ENCODE assay signal across 18 mouse cellular contexts in genomic region chr5:35169614-35170293, GRCm38 (mm10).
DNase-seq lines count a peak whose midpoint lies in the region; ATAC-seq and TF ChIP-seq lines count a peak whose summit lies in the region.
"Had no signal": no experiment of that assay in that cellular context is flagged by ENCODE, and none has a peak within 500 bp of the region (broad histone marks: within the 10 kb centered on the region; RNA-seq: fewer than 3 reads in every experiment).

No protein-coding gene starts in this region.

- no peaks in the 10 kb centered on the region for H3K27me3 ChIP-seq in hindbrain, embryonic 13.5 days
- no peaks in the 10 kb centered on the region for H3K27me3 ChIP-seq in hindbrain, embryonic 10.5 days (ENCODE audit: insufficient read depth, poor library complexity, severe bottlenecking)
- no peaks in the 10 kb centered on the region for H3K27me3 ChIP-seq in limb, embryonic 12.5 days
- no peaks in the 10 kb centered on the region for H3K27me3 ChIP-seq in limb, embryonic 10.5 days (ENCODE audit: low read depth, poor library complexity, severe bottlenecking)
- H3K27me3 ChIP-seq in limb, embryonic 15.5 days, result no peaks in the 10 kb centered on the region
- H3K27me3 ChIP-seq: embryonic facial prominence, embryonic 15.5 days had no signal

- no peaks in the 10 kb centered on the region for H3K36me3 ChIP-seq in hindbrain, embryonic 13.5 days
- no peaks in the 10 kb centered on the region for H3K36me3 ChIP-seq in hindbrain, embryonic 10.5 days
- no peaks in the 10 kb centered on the region for H3K36me3 ChIP-seq in limb, embryonic 12.5 days
- H3K36me3 ChIP-seq in limb, embryonic 10.5 days, result no peaks in the 10 kb centered on the region
- H3K36me3 ChIP-seq in limb, embryonic 15.5 days, result no peaks in the 10 kb centered on the region
- H3K36me3 ChIP-seq: embryonic facial prominence, embryonic 15.5 days; liver, embryonic 15.5 days had no signal

- TF ChIP-seq POLR2A in brain, embryonic 14.5 days (IDR thresholded peaks at IDR 0.05; ENCODE audit: borderline replicate concordance, extremely low read depth, insufficient read depth, insufficient read length, poor library complexity, severe bottlenecking), result no peak

- TF ChIP-seq CTCF in brain, embryonic 14.5 days (IDR thresholded peaks at IDR 0.05; ENCODE audit: borderline replicate concordance, extremely low read depth, insufficient read depth, insufficient read length), result no peak

- H3K4me1 ChIP-seq in hindbrain, embryonic 13.5 days (replicated peaks), result peaks cover 7% of the 10 kb centered on the region; the same call in 1 of the 2 replicates
- 0 out of 2 replicates have a peak, but pooled peaks cover 2% of the 10 kb centered on the region for H3K4me1 ChIP-seq in hindbrain, embryonic 10.5 days (replicated peaks)
- H3K4me1 ChIP-seq in limb, embryonic 12.5 days (replicated peaks), result peaks cover 11% of the 10 kb centered on the region; the same call in 1 of the 2 replicates
- H3K4me1 ChIP-seq in limb, embryonic 10.5 days, result no peaks in the 10 kb centered on the region
- peaks cover 3% of the 10 kb centered on the region; the same call in 1 of the 2 replicates for H3K4me1 ChIP-seq in limb, embryonic 15.5 days
- H3K4me1 ChIP-seq: embryonic facial prominence, embryonic 15.5 days had no signal

- no peak for ATAC-seq in hindbrain, embryonic 13.5 days (ENCODE audit: low FRiP score)
- ATAC-seq in limb, embryonic 12.5 days (ENCODE audit: insufficient number of reproducible peaks, insufficient read depth, low FRiP score, low TSS enrichment, low read depth), result no peak
- ATAC-seq in limb, embryonic 15.5 days (ENCODE audit: insufficient number of reproducible peaks, low FRiP score, low TSS enrichment, low read depth), result no peak

- DNase-seq in hindbrain, embryonic 10.5 days (ENCODE audit: low spot score), result no peak
- no peak for DNase-seq in limb, embryonic 10.5 days (ENCODE audit: low spot score)
- peak; percentile 51 for DNase-seq in brain, embryonic 14.5 days (ENCODE audit: low read depth)
- no peak for DNase-seq in urinary bladder, adult 18-20 months (ENCODE audit: low spot score in 2 of 2)
- DNase-seq: adrenal gland, postnatal 10 days; cerebellum, adult 11-12 months; cerebellum, postnatal 25 days; gastrocnemius, postnatal 36 days; kidney, adult 11 months; kidney, postnatal 10 days; thymus, postnatal 14 days had no signal

- H3K9me3 ChIP-seq in hindbrain, embryonic 13.5 days, result no peaks in the 10 kb centered on the region
- no peaks in the 10 kb centered on the region for H3K9me3 ChIP-seq in hindbrain, embryonic 10.5 days
- H3K9me3 ChIP-seq in limb, embryonic 12.5 days, result no peaks in the 10 kb centered on the region
- H3K9me3 ChIP-seq in limb, embryonic 10.5 days (replicated peaks), result no peaks in the 10 kb centered on the region
- no peaks in the 10 kb centered on the region for H3K9me3 ChIP-seq in limb, embryonic 15.5 days
- H3K9me3 ChIP-seq: liver, embryonic 15.5 days had no signal

- no peak overlapping the region for H3K9ac ChIP-seq in hindbrain, embryonic 13.5 days
- H3K9ac ChIP-seq in limb, embryonic 12.5 days (replicated peaks), result no peak overlapping the region
- no peak overlapping the region for H3K9ac ChIP-seq in limb, embryonic 15.5 days
- H3K9ac ChIP-seq: embryonic facial prominence, embryonic 15.5 days; liver, embryonic 15.5 days had no signal

- WGBS in hindbrain, embryonic 13.5 days, result 76% methylated on average over 7 of the region's 7 CpGs
- 83% methylated on average over 7 of the region's 7 CpGs for WGBS in hindbrain, embryonic 10.5 days
- 69% methylated on average over 7 of the region's 7 CpGs for WGBS in limb, embryonic 12.5 days
- 91% methylated on average over 7 of the region's 7 CpGs for WGBS in limb, embryonic 10.5 days
- 50% methylated on average over 7 of the region's 7 CpGs for WGBS in limb, embryonic 15.5 days

- H3K4me3 ChIP-seq in hindbrain, embryonic 13.5 days, result no peak overlapping the region
- H3K4me3 ChIP-seq in hindbrain, embryonic 10.5 days, result no peak overlapping the region
- H3K4me3 ChIP-seq in limb, embryonic 12.5 days (replicated peaks), result no peak overlapping the region
- no peak overlapping the region for H3K4me3 ChIP-seq in limb, embryonic 10.5 days
- H3K4me3 ChIP-seq in limb, embryonic 15.5 days, result no peak overlapping the region
- H3K4me3 ChIP-seq: embryonic facial prominence, embryonic 15.5 days; liver, embryonic 15.5 days; myocyte had no signal

- peak overlapping the region; percentile 52; the same call in 1 of the 2 replicates for H3K27ac ChIP-seq in hindbrain, embryonic 13.5 days
- no peak overlapping the region for H3K27ac ChIP-seq in hindbrain, embryonic 10.5 days
- H3K27ac ChIP-seq in limb, embryonic 12.5 days, result 0 out of 2 replicates have a peak overlapping the region, but pooled peaks have one; percentile 36
- no peak overlapping the region for H3K27ac ChIP-seq in limb, embryonic 10.5 days
- H3K27ac ChIP-seq in limb, embryonic 15.5 days, result 0 out of 2 replicates have a peak overlapping the region, but pooled peaks have one; percentile 38
- H3K27ac ChIP-seq: embryonic facial prominence, embryonic 15.5 days; liver, embryonic 15.5 days had no signal

- no peak overlapping the region for H3K4me2 ChIP-seq in hindbrain, embryonic 13.5 days
- no peak overlapping the region for H3K4me2 ChIP-seq in limb, embryonic 12.5 days
- no peak overlapping the region for H3K4me2 ChIP-seq in limb, embryonic 15.5 days
- H3K4me2 ChIP-seq: embryonic facial prominence, embryonic 15.5 days; liver, embryonic 15.5 days; midbrain, embryonic 11.5 days had no signal

Comparison
In these comparisons a context has a peak if more than half of its experiments do, and no peak if none do; other contexts are left out.
1. H3K27ac ChIP-seq: peak in hindbrain, embryonic 13.5 days (single experiment), limb, embryonic 12.5 days (single experiment) and limb, embryonic 15.5 days (single experiment); none in hindbrain, embryonic 10.5 days (single experiment) and limb, embryonic 10.5 days (single experiment).